Mouse (Mus musculus) splenic B cell, adult 2 months (primary cell): Measurements from ENCODE around the gene Cybrd1.

Experiments
- DNase-seq: peaks from one replicate; pipeline ENCODE4 v3.0.0-alpha.2; 2011; ENCODE audit warnings: low read depth, low spot score
- H3K27me3 ChIP-seq: 2 replicates; pipeline ENCODE4 v1.6.1; 2012; ENCODE audit warnings: mild to moderate bottlenecking, low read length, moderate library complexity, mixed read lengths; ENCODE audit not compliant: control insufficient read depth, poor library complexity, insufficient read depth, severe bottlenecking
- H3K36me3 ChIP-seq: 2 replicates; pipeline ENCODE4 v1.6.1; 2012; ENCODE audit warnings: mild to moderate bottlenecking, low read length, moderate library complexity, mixed read lengths; ENCODE audit not compliant: control insufficient read depth, poor library complexity, insufficient read depth, severe bottlenecking

Cybrd1 gene

GRCm38 (mm10) chr2:71176329-71177249 lies 58.9 kb downstream of the Cybrd1 start:
- Histone ChIP-seq H3K36me3 (no peaks in the 10 kb centered on the region), H3K27me3 (no peaks in the 10 kb centered on the region)

GRCm38 (mm10) chr2:71177250-71177615 lies 59.5 kb downstream of the Cybrd1 start:
- H3K27me3 ChIP-seq: no peaks in the 10 kb centered on the region
- H3K36me3 ChIP-seq: no peaks in the 10 kb centered on the region
- no peak for DNase-seq

More at GRCm38 (mm10) chr2:71176329-71177249, 58.9 kb downstream of the Cybrd1 start:
- no peak for DNase-seq

- Histone ChIP-seq H3K27me3 (no peaks in the 10 kb centered on the region), H3K36me3 (no peaks in the 10 kb centered on the region)
- DNase-seq: no peak
Measured at GRCm38 (mm10) chr2:71177760-71178159, 60.0 kb downstream of the Cybrd1 start.

- no peak for DNase-seq
- no peaks in the 10 kb centered on the region for H3K27me3 ChIP-seq
- H3K36me3 ChIP-seq: no peaks in the 10 kb centered on the region
Measured at GRCm38 (mm10) chr2:71179716-71180115, 62.0 kb downstream of the Cybrd1 start.

- Histone ChIP-seq H3K27me3 (no peaks in the 10 kb centered on the region), H3K36me3 (no peaks in the 10 kb centered on the region)
- no peak for DNase-seq
Measured at GRCm38 (mm10) chr2:71180566-71181217, 63.0 kb downstream of the Cybrd1 start.

- no peak for DNase-seq
- Histone ChIP-seq H3K27me3 (no peaks in the 10 kb centered on the region), H3K36me3 (no peaks in the 10 kb centered on the region)
Measured at GRCm38 (mm10) chr2:71187950-71188349, 70.2 kb downstream of the Cybrd1 start.

- DNase-seq: no peak
- no peaks in the 10 kb centered on the region for H3K27me3 ChIP-seq
- H3K36me3 ChIP-seq: no peaks in the 10 kb centered on the region
Measured at GRCm38 (mm10) chr2:71188861-71189260, 71.1 kb downstream of the Cybrd1 start.

- H3K36me3 ChIP-seq: no peaks in the 10 kb centered on the region
- no peaks in the 10 kb centered on the region for H3K27me3 ChIP-seq
- DNase-seq: no peak
Measured at GRCm38 (mm10) chr2:71191391-71192194, 73.9 kb downstream of the Cybrd1 start.

- no peaks in the 10 kb centered on the region for H3K27me3 ChIP-seq
- no peak for DNase-seq
Measured at GRCm38 (mm10) chr2:71192195-71192807, 74.6 kb downstream of the Cybrd1 start.

More at GRCm38 (mm10) chr2:71192195-71192807, 74.6 kb downstream of the Cybrd1 start:
- no peaks in the 10 kb centered on the region for H3K36me3 ChIP-seq
